Comparison of ENCODE assay signal across 20 mouse cellular contexts in the genomic region with DNA sequence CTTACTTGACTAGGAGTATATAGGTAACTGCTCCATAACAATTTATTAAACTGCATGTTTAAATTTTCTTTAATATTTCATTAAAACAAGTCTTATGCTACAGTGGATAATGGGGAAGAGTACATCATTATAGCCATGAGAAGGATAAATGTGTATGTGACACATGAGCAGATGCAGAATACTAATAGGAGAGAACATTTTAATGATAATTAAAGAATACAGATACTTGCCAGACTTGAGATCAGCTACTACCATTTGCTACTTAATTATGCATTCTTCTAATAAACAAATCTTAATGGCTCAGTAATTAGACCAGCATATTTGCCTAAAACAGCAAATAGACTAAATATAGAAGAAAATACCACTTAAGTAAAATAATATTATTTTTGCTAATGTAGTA.
"Had no signal": no experiment of that assay in that cellular context is flagged by ENCODE, and none has a peak within 500 bp of the region (broad histone marks: within the 10 kb centered on the region; RNA-seq: fewer than 3 reads in every experiment).

No protein-coding gene starts in this region.

- H3K4me1 ChIP-seq: megakaryocyte, embryonic 14.5 days; midbrain, embryonic 13.5 days; midbrain, embryonic 15.5 days; neural tube, embryonic 12.5 days had no signal

- H3K9me3 ChIP-seq: lung, embryonic 15.5 days; megakaryocyte, embryonic 14.5 days; midbrain, embryonic 13.5 days; midbrain, embryonic 15.5 days; neural tube, embryonic 12.5 days had no signal

- H3K27ac ChIP-seq: lung, embryonic 15.5 days; macrophage; midbrain, embryonic 13.5 days; midbrain, embryonic 15.5 days; neural tube, embryonic 12.5 days had no signal

- ATAC-seq: liver, postnatal 0 days; lung, postnatal 0 days; midbrain, embryonic 13.5 days; midbrain, embryonic 15.5 days had no signal

- H3K36me3 ChIP-seq: lung, embryonic 15.5 days; midbrain, embryonic 13.5 days; midbrain, embryonic 15.5 days; neural tube, embryonic 12.5 days had no signal

- H3K4me3 ChIP-seq: lung, embryonic 15.5 days; megakaryocyte, embryonic 14.5 days; midbrain, embryonic 13.5 days; midbrain, embryonic 15.5 days; neural tube, embryonic 12.5 days had no signal

- H3K27me3 ChIP-seq: lung, embryonic 15.5 days; megakaryocyte, embryonic 14.5 days; midbrain, embryonic 13.5 days; midbrain, embryonic 15.5 days; neural tube, embryonic 12.5 days had no signal

- DNase-seq: liver, postnatal 0 days; lung, adult 2 months; lung, postnatal 14 days; lung, postnatal 36 days; retina, postnatal 1 day; right cerebral cortex, adult 18-20 months; right cerebral cortex, postnatal 25 days; right cerebral cortex, postnatal 4 days; spleen, adult 18-20 months; thymus, adult 18-20 months; thymus, postnatal 14 days; thymus, postnatal 36 days had no signal

- H3K4me2 ChIP-seq: lung, embryonic 15.5 days; midbrain, embryonic 11.5 days; midbrain, embryonic 13.5 days; midbrain, embryonic 15.5 days; neural tube, embryonic 12.5 days had no signal

- H3K9ac ChIP-seq: liver, postnatal 0 days; lung, embryonic 15.5 days; midbrain, embryonic 13.5 days; midbrain, embryonic 15.5 days; neural tube, embryonic 12.5 days had no signal
